Mouse (Mus musculus): ENCODE measurements around the gene Acer2. TPM values are rescaled to one million over a fixed set of nuclear protein-coding genes. Genes with fewer than 3 reads are reported as not detected.

The Acer2 gene
- polyA plus RNA-seq, 1 experiment from 2014 or later: 7.0 TPM

- peak overlapping the region; percentile 42 for H3K4me3 ChIP-seq (ENCODE audit: low read depth, low read length)
- WGBS: 8% methylated on average over 33 of the region's 33 CpGs
- H3K9me3 ChIP-seq (ENCODE audit: control insufficient read depth, low read length): no peaks in the 10 kb centered on the region
- peak overlapping the region; percentile 75 for H3K9ac ChIP-seq (ENCODE audit: low read length)
- no peaks in the 10 kb centered on the region; the same call in 1 of the 2 replicates for H3K27me3 ChIP-seq (ENCODE audit: control insufficient read depth, insufficient read depth, low read length)
- no peak overlapping the region for H3K27ac ChIP-seq (ENCODE audit: low read depth, low read length)
- DNase-seq (ENCODE audit: low spot score, missing footprints) (peak; percentile 97), ATAC-seq (ENCODE audit: low FRiP score) (peak; percentile 79)
- H3K4me1 ChIP-seq (ENCODE audit: control insufficient read depth, insufficient read depth, low read length): no peaks in the 10 kb centered on the region
- peak overlapping the region; percentile 62 for H3K4me2 ChIP-seq
- no peaks in the 10 kb centered on the region for H3K36me3 ChIP-seq (ENCODE audit: control insufficient read depth, insufficient read depth, low read length)
Observed at GRCm38 (mm10) chr4:86930636-86931456, 56.6 kb downstream of the Acer2 start.

GRCm38 (mm10) chr4:86933026-86933425, 58.8 kb downstream of the Acer2 start:
- WGBS: 72% methylated on average over 6 of the region's 6 CpGs
- ATAC-seq (ENCODE audit: low FRiP score): no peak
- Histone ChIP-seq H3K27me3 (ENCODE audit: control insufficient read depth, insufficient read depth, low read length) (no peaks in the 10 kb centered on the region; the same call in 1 of the 2 replicates), H3K4me2 (no peak overlapping the region), H3K36me3 (ENCODE audit: control insufficient read depth, insufficient read depth, low read length) (no peaks in the 10 kb centered on the region), H3K4me3 (ENCODE audit: low read depth, low read length) (no peak overlapping the region), H3K4me1 (ENCODE audit: control insufficient read depth, insufficient read depth, low read length) (no peaks in the 10 kb centered on the region), H3K9ac (ENCODE audit: low read length) (no peak overlapping the region), H3K9me3 (ENCODE audit: control insufficient read depth, low read length) (no peaks in the 10 kb centered on the region), H3K27ac (ENCODE audit: low read depth, low read length) (no peak overlapping the region)
- peak; percentile 80 for DNase-seq (ENCODE audit: low spot score, missing footprints)

- Histone ChIP-seq H3K4me1 (ENCODE audit: control insufficient read depth, insufficient read depth, low read length) (no peaks in the 10 kb centered on the region), H3K27ac (ENCODE audit: low read depth, low read length) (no peak overlapping the region), H3K36me3 (ENCODE audit: control insufficient read depth, insufficient read depth, low read length) (no peaks in the 10 kb centered on the region), H3K9ac (ENCODE audit: low read length) (no peak overlapping the region), H3K4me3 (ENCODE audit: low read depth, low read length) (no peak overlapping the region), H3K27me3 (ENCODE audit: control insufficient read depth, insufficient read depth, low read length) (no peaks in the 10 kb centered on the region), H3K4me2 (no peak overlapping the region), H3K9me3 (ENCODE audit: control insufficient read depth, low read length) (no peaks in the 10 kb centered on the region)
- DNase-seq (ENCODE audit: low spot score, missing footprints) (peak; percentile 69), ATAC-seq (ENCODE audit: low FRiP score) (no peak)
- 93% methylated on average over 9 of the region's 9 CpGs for WGBS
Observed at GRCm38 (mm10) chr4:86936217-86936616, 62.0 kb downstream of the Acer2 start.

GRCm38 (mm10) chr4:86936706-86937105, 62.5 kb downstream of the Acer2 start:
- Histone ChIP-seq H3K4me1 (ENCODE audit: control insufficient read depth, insufficient read depth, low read length) (no peaks in the 10 kb centered on the region), H3K27ac (ENCODE audit: low read depth, low read length) (no peak overlapping the region), H3K9ac (ENCODE audit: low read length) (no peak overlapping the region), H3K36me3 (ENCODE audit: control insufficient read depth, insufficient read depth, low read length) (no peaks in the 10 kb centered on the region), H3K9me3 (ENCODE audit: control insufficient read depth, low read length) (no peaks in the 10 kb centered on the region), H3K4me2 (no peak overlapping the region), H3K27me3 (ENCODE audit: control insufficient read depth, insufficient read depth, low read length) (no peaks in the 10 kb centered on the region), H3K4me3 (ENCODE audit: low read depth, low read length) (no peak overlapping the region)
- WGBS: 86% methylated on average over 3 of the region's 3 CpGs
- DNase-seq (ENCODE audit: low spot score, missing footprints) (peak; percentile 54), ATAC-seq (ENCODE audit: low FRiP score) (no peak)

GRCm38 (mm10) chr4:86942656-86943055, 68.5 kb downstream of the Acer2 start:
- H3K36me3 ChIP-seq (ENCODE audit: control insufficient read depth, insufficient read depth, low read length): no peaks in the 10 kb centered on the region
- no peak overlapping the region for H3K4me2 ChIP-seq
- no peaks in the 10 kb centered on the region for H3K4me1 ChIP-seq (ENCODE audit: control insufficient read depth, insufficient read depth, low read length)
- H3K27me3 ChIP-seq (ENCODE audit: control insufficient read depth, insufficient read depth, low read length): no peaks in the 10 kb centered on the region
- 87% methylated on average over 6 of the region's 6 CpGs for WGBS
- H3K9me3 ChIP-seq (ENCODE audit: control insufficient read depth, low read length): no peaks in the 10 kb centered on the region
- DNase-seq (ENCODE audit: low spot score, missing footprints): peak; percentile 60
- H3K27ac ChIP-seq (ENCODE audit: low read depth, low read length): no peak overlapping the region
- ATAC-seq (ENCODE audit: low FRiP score): no peak
- no peak overlapping the region for H3K9ac ChIP-seq (ENCODE audit: low read length)
- H3K4me3 ChIP-seq (ENCODE audit: low read depth, low read length): no peak overlapping the region

- ATAC-seq (ENCODE audit: low FRiP score) (no peak), DNase-seq (ENCODE audit: low spot score, missing footprints) (no peak)
- Histone ChIP-seq H3K4me1 (ENCODE audit: control insufficient read depth, insufficient read depth, low read length) (no peaks in the 10 kb centered on the region), H3K4me2 (no peak overlapping the region), H3K36me3 (ENCODE audit: control insufficient read depth, insufficient read depth, low read length) (no peaks in the 10 kb centered on the region), H3K9me3 (ENCODE audit: control insufficient read depth, low read length) (no peaks in the 10 kb centered on the region), H3K4me3 (ENCODE audit: low read depth, low read length) (no peak overlapping the region), H3K9ac (ENCODE audit: low read length) (no peak overlapping the region), H3K27me3 (ENCODE audit: control insufficient read depth, insufficient read depth, low read length) (no peaks in the 10 kb centered on the region), H3K27ac (ENCODE audit: low read depth, low read length) (no peak overlapping the region)
- WGBS: 43% methylated on average over 6 of the region's 6 CpGs
Observed at GRCm38 (mm10) chr4:86943296-86943695, 69.1 kb downstream of the Acer2 start.

- no peak overlapping the region for H3K27ac ChIP-seq (ENCODE audit: low read depth, low read length)
Observed at GRCm38 (mm10) chr4:86948794-86949193, 74.6 kb downstream of the Acer2 start.

GRCm38 (mm10) chr4:86953519-86953918, 79.3 kb downstream of the Acer2 start:
- Histone ChIP-seq H3K9me3 (ENCODE audit: control insufficient read depth, low read length) (no peaks in the 10 kb centered on the region), H3K9ac (ENCODE audit: low read length) (no peak overlapping the region), H3K27ac (ENCODE audit: low read depth, low read length) (no peak overlapping the region), H3K4me2 (no peak overlapping the region), H3K36me3 (ENCODE audit: control insufficient read depth, insufficient read depth, low read length) (no peaks in the 10 kb centered on the region), H3K4me1 (ENCODE audit: control insufficient read depth, insufficient read depth, low read length) (no peaks in the 10 kb centered on the region), H3K27me3 (ENCODE audit: control insufficient read depth, insufficient read depth, low read length) (no peaks in the 10 kb centered on the region), H3K4me3 (ENCODE audit: low read depth, low read length) (no peak overlapping the region)
- ATAC-seq (ENCODE audit: low FRiP score): peak; percentile 52; the same call in 1 of the 2 replicates
- 56% methylated on average over 5 of the region's 5 CpGs for WGBS
- peak; percentile 79 for DNase-seq (ENCODE audit: low spot score, missing footprints)

More at GRCm38 (mm10) chr4:86948794-86949193, 74.6 kb downstream of the Acer2 start:
- Histone ChIP-seq H3K27me3 (ENCODE audit: control insufficient read depth, insufficient read depth, low read length) (no peaks in the 10 kb centered on the region), H3K4me3 (ENCODE audit: low read depth, low read length) (no peak overlapping the region), H3K4me2 (no peak overlapping the region), H3K9me3 (ENCODE audit: control insufficient read depth, low read length) (no peaks in the 10 kb centered on the region), H3K9ac (ENCODE audit: low read length) (no peak overlapping the region), H3K4me1 (ENCODE audit: control insufficient read depth, insufficient read depth, low read length) (no peaks in the 10 kb centered on the region), H3K36me3 (ENCODE audit: control insufficient read depth, insufficient read depth, low read length) (no peaks in the 10 kb centered on the region)
- ATAC-seq (ENCODE audit: low FRiP score) (no peak), DNase-seq (ENCODE audit: low spot score, missing footprints) (no peak)
- 96% methylated on average over 1 of the region's 1 CpGs for WGBS

- no peak overlapping the region for H3K27ac ChIP-seq (ENCODE audit: low read depth, low read length)
- ATAC-seq (ENCODE audit: low FRiP score): no peak
- 84% methylated on average over 4 of the region's 4 CpGs for WGBS
Observed at GRCm38 (mm10) chr4:86955448-86955847, 81.3 kb downstream of the Acer2 start.

More at GRCm38 (mm10) chr4:86955448-86955847, 81.3 kb downstream of the Acer2 start:
- no peaks in the 10 kb centered on the region for H3K27me3 ChIP-seq (ENCODE audit: control insufficient read depth, insufficient read depth, low read length)
- H3K9me3 ChIP-seq (ENCODE audit: control insufficient read depth, low read length): no peaks in the 10 kb centered on the region
- no peaks in the 10 kb centered on the region for H3K36me3 ChIP-seq (ENCODE audit: control insufficient read depth, insufficient read depth, low read length)
- DNase-seq (ENCODE audit: low spot score, missing footprints): no peak
- H3K4me3 ChIP-seq (ENCODE audit: low read depth, low read length): no peak overlapping the region
- H3K4me1 ChIP-seq (ENCODE audit: control insufficient read depth, insufficient read depth, low read length): no peaks in the 10 kb centered on the region
- no peak overlapping the region for H3K4me2 ChIP-seq
- no peak overlapping the region for H3K9ac ChIP-seq (ENCODE audit: low read length)
